8 mouse cellular contexts compared by ENCODE assay signal in the genomic region with DNA sequence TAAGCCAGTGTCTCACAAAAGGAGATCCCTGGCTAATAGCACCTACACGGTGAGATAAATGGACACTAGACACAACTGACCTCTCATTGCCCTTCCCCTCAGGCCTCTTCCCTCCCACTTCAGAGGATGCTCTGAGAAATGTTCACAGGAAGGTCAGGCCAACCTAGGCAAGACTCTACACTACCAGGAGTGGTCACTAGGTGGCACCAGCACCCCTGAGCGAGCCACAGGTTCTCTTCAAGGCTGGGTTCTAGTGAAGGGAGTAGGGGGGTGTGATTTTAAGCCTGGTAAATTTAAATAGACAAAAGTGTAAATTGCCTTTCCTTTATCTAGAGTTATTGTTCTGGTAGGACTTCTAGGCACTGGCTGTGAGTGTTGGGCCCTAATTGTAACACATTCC.
DNase-seq lines count a peak whose midpoint lies in the region; ATAC-seq and TF ChIP-seq lines count a peak whose summit lies in the region.

No protein-coding gene starts in this region.

- H3K4me3 ChIP-seq in E14TG2a.4 (replicated peaks; ENCODE audit: low read length) = no peak overlapping the region
- no peak overlapping the region for H3K4me3 ChIP-seq in cortical plate, adult 2 months (ENCODE audit: insufficient read depth, low read length)
- H3K4me3 ChIP-seq in lung, embryonic 16.5 days (ENCODE audit: low read length) = no peak overlapping the region

- no peaks in the 10 kb centered on the region for H3K36me3 ChIP-seq in E14TG2a.4 (ENCODE audit: insufficient read depth, low read length)
- H3K36me3 ChIP-seq in lung, embryonic 16.5 days (ENCODE audit: control insufficient read depth, insufficient read depth, low read length) = no peaks in the 10 kb centered on the region

- H3K4me1 ChIP-seq in E14TG2a.4 (replicated peaks; ENCODE audit: low read depth, low read length) = no peaks in the 10 kb centered on the region
- no peaks in the 10 kb centered on the region for H3K4me1 ChIP-seq in cortical plate, adult 2 months (ENCODE audit: control insufficient read depth, insufficient read depth, low read length)
- no peaks in the 10 kb centered on the region for H3K4me1 ChIP-seq in lung, embryonic 16.5 days (replicated peaks; ENCODE audit: control insufficient read depth, insufficient read depth, low read length)

- TF ChIP-seq POLR2A in cortical plate, adult 2 months (IDR thresholded peaks at IDR 0.05; ENCODE audit: extremely low read depth, insufficient read depth, low read length) = no peak

- H3K27me3 ChIP-seq in E14TG2a.4 (ENCODE audit: insufficient read depth, low read length) = no peaks in the 10 kb centered on the region
- no peaks in the 10 kb centered on the region for H3K27me3 ChIP-seq in lung, embryonic 16.5 days (ENCODE audit: control insufficient read depth, insufficient read depth, low read depth, low read length)

- TF ChIP-seq CTCF in E14TG2a.4 (conservative IDR thresholded peaks at IDR 0.05; ENCODE audit: low read length) = peak; percentile 83
- TF ChIP-seq CTCF in cortical plate, adult 2 months (IDR thresholded peaks at IDR 0.05; ENCODE audit: extremely low read depth, insufficient read depth, low read length) = peak; percentile 77

- H3K4me2 ChIP-seq in lung, embryonic 16.5 days (ENCODE audit: low read depth, low read length) = no peak overlapping the region

- H3K9me3 ChIP-seq in E14TG2a.4 (ENCODE audit: low read length) = no peaks in the 10 kb centered on the region
- no peaks in the 10 kb centered on the region for H3K9me3 ChIP-seq in lung, embryonic 16.5 days (ENCODE audit: control insufficient read depth, low read length)

- no peak overlapping the region for H3K9ac ChIP-seq in lung, embryonic 16.5 days (ENCODE audit: low read length)

- no peak overlapping the region for H3K27ac ChIP-seq in cortical plate, adult 2 months (ENCODE audit: insufficient read depth, low read length)
- H3K27ac ChIP-seq in lung, embryonic 16.5 days (ENCODE audit: low read length) = no peak overlapping the region

- WGBS in lung, embryonic 16.5 days = 0% methylated on average over 2 of the region's 2 CpGs

- peak; percentile 38; the same call in 1 of the 2 replicates for ATAC-seq in lung, embryonic 16.5 days (ENCODE audit: low read depth)

- intact Hi-C loops in gastrocnemius, postnatal 36 days (cut with DNase I) = loop anchor here (1.0 kb wide), 1 partner anchor 99 kb away; no protein-coding TSS in a partner anchor

- peak; percentile 83 for DNase-seq in adipocyte (ENCODE audit: low spot score)
- DNase-seq in gastrocnemius, postnatal 36 days = peak; percentile 33 to 47
- DNase-seq in kidney, postnatal 36 days = peak; percentile 54 to 88
- peak; percentile 75 to 79 for DNase-seq in right cerebral cortex, adult 2 months (ENCODE audit: low spot score in 2 of 2)
- peak; percentile 52 to 63 for DNase-seq in urinary bladder, postnatal 36 days (ENCODE audit: low spot score in 2 of 2)
